Mouse (Mus musculus) C2C12 (cell line): Measurements from ENCODE around the gene Cdc42ep1.

Source experiments
- CTCF ChIP-seq: IDR thresholded peaks from one replicate; pipeline ENCODE4 v1.5.1; 2011; ENCODE audit not compliant: control insufficient read depth, insufficient read depth, insufficient read length
- MYOD1 ChIP-seq: IDR thresholded peaks from one replicate; pipeline ENCODE4 v1.6.1; 2011; ENCODE audit warnings: low read depth; ENCODE audit not compliant: control insufficient read depth, insufficient read length
- MYOG ChIP-seq: IDR thresholded peaks from one replicate; pipeline ENCODE4 v1.6.1; 2011; ENCODE audit not compliant: control insufficient read depth, insufficient read length; ENCODE audit errors: extremely low read depth

GRCm38 (mm10) chr15:78874989-78875388 lies 32.6 kb downstream of the Cdc42ep1 start:
- TF ChIP-seq CTCF (no peak), MYOD1 (no peak), MYOG (no peak)
